Mouse (Mus musculus): ENCODE data around the gene Lgi4.

Gene Lgi4

DNA sequence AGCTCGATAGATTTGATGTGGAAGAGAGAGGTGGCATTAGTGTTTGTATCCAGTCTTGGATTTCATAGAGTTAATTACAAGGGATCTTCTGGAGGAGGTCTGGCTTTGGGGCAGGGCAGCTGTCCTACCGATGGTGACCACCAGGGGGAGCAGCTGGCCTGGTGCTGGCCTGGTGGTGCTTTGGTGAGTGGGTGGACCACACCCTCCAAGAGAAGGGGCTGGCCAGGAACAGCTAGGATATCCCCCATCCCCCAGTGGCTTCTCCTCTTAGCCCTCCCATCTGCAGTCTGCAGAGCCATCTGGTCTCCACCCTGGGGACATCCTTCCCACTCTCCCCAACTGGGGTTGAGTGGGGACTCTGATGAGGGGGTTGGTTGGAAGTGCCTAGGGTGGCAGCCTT, at the start of gene Lgi4:
TSS of gene Lgi4 (plus strand) at position 235 of the 400 bp plus-strand sequence.
- peak; percentile 99 for DNase-seq

DNA sequence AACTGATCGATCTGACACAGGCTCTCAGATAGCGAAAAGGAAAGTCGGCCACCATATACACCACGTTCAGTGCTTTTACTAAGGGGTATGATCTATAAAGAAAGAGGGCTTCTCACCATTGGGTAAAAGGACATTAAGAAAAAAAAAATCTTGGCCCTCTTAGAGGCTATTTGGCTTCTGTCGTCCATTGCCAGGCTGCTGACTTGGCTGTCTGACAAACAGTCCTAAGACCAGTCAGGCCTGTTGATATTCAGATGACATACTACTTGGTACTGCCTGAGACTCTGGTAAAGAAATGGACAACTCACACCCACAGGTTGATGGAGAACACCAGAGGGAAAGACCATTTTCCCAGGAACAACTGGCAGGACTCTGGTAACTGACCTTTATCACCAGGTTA, 46.2 kb upstream of the Lgi4 start:
- no peak for DNase-seq

DNA sequence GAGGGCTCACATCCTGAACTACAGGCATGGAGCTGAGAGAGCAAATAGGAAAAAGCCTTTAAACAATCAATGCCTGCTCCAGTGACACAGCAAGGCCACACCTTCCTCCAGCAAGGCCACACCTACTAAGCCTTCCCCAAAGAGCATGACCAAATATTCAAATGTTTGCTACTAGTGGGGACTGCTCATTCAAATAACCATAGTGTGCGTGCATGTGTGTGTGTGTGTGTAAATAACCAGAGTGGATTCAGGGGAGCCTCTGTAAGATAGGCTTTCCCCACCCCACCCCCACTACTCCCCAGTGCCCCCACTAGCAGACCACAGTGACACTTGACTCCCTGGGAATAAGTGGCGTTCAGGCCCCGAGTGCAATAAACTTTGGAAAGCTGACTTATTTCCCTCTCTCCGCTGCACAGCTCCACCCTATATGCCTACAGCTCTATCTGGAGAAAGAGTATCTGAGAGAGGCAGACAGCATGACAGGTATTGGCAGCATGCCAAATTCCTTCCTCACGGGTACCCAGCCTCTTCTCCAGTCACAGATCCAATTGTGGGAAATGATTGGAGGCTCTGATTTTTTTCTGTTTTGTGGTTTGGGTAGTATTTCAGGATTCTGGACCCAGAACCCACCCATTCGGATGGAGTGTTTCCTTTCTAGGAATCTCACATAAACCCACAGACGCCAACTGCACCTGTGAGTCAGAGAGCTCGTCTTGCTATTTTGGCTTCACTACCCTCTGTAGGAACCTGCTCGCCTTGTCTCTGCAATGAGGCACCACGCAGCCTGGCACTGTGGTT, 41.8 kb upstream of the Lgi4 start:
- DNase-seq, result no peak

DNA sequence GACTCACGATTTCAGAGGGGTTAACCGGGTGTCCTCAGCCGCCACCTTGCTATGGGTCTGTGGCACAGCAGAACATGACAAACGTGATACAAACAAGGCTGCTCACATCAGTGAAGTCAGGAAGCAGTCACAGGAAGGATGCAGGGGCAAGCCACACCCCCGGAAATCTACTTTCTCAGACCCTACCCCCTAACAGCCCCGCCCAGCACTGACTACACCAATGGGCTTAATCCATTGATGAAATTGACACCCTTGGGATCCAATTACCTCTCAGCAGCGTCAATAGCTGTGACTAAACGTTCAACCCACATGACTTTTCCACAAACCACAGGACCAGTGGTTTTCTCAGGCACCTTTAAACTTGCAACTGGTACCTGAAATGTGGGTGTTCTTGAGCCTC, 30.5 kb upstream of the Lgi4 start:
- DNase-seq, result no peak

DNA sequence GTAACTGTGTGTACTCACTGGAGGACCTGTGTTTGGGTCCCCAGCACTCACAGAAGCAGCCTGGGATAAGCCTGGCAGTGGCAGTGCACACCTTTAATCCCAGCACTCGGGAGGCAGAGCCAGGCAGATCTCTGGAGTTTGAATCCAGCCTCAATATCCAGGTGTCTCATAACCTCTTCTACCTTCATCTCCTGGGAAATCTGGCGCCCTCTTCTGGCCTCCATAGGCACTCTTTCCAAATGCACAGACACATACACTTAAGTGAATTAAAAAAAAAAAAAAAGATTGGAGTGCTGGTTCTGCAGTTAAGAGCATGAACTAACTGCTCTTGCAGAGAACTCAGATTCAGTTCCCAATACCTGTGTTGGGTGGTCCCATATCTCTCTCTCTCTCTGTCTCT, 28.4 kb upstream of the Lgi4 start:
- DNase-seq, result no peak

DNA sequence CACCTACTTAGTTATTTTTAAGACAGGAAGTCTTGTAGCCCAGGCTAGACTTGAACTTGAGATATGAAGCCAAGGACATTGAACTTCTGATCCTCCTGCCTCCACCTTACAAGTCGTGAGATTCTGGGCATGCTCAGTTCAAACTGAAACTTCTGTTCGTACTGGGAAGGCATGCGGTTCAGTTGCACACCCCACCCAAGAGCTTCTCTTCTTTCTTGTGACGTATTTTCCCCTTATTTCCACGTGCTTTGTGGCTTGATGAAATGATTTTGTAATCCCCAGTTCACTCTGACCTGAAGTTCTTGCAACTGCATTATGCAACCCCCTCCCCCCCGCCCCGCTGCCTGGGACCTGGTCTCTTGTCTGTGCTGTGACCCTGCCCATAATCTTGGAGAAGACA, 27.4 kb upstream of the Lgi4 start:
- DNase-seq, result no peak

DNA sequence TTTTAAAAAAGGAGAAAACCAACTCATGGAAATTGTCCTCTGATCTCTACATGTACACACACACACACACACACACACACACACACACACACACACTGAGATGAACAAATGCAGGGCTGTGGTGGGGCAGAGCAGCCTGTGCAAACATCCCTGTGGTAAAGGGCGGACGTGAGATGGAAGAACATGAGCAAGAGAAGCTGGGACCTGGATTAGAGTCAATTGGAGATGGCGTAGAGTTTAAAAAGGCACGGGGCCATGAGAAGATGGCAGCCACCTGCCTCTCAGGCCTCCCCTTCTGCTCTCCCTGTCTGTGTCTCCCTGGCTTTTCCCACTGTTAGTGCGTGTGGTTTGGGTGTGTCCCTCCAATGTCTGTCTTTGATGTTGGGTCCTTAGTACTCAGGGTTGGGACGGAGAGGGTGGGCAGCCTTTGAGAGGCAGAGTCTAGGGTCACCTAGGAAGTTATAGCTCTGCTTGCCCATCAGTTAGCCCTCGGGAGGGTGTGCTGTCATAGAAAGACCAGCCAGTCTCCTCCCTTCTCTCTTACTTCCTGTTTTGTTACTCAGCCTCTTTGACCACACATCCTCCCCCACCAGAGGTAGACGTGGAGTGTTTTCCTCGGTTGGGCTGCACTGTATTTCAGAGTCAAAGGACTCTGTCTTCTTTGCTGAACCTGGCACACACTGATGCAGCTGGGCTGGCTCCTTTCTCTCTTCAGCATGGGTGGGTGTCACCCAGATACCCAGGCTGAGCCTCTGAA, 25.6 kb upstream of the Lgi4 start:
- peak; percentile 95 for DNase-seq

DNA sequence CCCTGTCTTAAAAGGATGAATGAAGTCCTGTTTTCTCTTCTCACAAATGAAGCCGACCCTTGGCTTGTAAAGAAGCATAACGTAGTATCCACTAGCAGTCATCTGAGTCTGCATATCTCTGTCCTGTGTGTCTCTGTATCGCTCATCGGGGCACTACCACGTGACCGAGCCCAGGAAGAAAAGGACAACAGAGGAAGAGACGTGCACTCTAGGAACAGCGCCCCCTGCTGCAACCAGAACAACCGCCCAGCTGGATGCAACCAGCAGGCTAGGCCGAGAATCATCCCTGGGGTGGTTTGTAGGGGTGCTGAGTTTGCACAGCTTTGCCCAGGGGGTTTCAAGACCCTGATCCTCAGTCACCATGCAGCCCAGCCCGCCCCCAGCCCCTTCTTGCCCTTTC, 24.4 kb upstream of the Lgi4 start:
- peak; percentile 90 for DNase-seq

DNA sequence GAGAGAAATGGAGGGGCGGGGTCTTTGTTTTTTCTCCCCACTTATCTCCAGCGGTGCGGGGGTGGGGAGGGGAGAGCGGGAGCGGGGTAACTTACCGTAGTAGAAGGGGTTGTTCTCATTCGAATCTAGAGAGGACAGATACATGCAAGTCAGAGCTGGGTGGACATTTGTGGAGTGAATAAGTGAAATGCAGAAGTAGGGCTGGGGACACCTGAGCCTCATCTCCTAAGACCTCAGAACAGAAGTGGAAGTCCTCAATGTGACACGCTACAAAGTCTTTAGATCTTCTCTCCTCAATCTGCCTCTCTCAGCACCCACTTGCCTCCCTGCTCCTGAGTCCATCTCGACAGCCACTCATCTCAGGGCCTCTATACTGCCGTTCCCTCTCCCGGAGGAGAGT, 23.9 kb upstream of the Lgi4 start:
- DNase-seq, result no peak

DNA sequence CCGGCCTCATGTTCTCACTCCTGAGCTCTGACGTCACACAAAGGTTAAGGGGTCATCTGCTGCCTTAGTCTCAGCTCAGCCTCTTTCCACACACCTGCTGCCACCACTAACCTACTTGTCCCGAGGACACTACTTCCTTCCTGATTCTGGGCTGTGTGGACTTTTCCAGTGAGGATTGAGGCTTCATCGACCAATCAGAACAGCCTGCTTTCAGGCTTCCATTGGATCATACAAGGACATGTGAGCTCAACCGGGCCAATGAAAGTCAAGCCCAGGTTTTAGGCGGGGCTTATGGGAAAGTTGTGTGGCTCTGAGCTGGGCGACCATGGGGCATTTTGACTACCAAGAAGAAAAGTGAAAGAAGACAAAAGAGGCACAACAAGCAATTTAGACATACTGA, 22.2 kb upstream of the Lgi4 start:
- no peak for DNase-seq

DNA sequence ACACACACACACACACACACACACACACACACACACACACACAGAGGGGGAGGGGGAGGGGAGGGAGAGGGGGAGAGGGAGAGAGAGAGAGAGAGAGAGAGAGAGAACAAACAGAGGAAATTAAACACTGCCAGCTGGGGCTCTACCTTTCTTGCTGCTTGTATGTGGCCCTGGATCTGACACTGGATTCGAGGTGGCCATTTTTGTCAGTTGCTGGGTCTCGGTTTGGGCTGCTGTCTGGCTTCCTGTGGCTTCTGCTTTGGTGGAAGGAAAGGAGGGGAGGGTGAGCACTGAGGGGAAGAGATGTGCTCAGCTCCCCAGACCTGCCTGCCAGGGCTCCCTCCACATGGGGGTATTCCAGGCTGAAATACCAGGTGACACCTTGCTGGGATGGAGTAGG, 21.5 kb upstream of the Lgi4 start:
- no peak for DNase-seq

DNA sequence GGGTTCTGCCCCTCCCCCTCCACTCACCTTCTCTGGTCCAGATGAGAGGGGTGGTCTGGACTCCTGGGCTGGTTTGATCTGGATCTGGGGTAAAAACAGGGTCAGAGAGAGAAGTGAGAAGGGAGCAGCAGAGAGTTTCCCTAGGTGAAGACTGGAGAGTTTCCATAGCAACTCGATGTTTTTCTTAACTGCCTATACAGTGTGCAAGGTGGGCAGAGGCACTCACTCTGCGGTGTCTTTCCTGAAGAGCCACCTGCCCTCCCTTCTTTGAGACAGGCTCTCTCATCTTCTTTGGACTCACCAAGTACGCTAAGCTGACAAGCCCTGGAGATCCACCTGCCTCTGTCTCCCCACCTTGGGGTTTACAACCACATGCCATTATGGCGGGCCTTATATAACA, 20.1 kb upstream of the Lgi4 start:
- DNase-seq, result no peak

DNA sequence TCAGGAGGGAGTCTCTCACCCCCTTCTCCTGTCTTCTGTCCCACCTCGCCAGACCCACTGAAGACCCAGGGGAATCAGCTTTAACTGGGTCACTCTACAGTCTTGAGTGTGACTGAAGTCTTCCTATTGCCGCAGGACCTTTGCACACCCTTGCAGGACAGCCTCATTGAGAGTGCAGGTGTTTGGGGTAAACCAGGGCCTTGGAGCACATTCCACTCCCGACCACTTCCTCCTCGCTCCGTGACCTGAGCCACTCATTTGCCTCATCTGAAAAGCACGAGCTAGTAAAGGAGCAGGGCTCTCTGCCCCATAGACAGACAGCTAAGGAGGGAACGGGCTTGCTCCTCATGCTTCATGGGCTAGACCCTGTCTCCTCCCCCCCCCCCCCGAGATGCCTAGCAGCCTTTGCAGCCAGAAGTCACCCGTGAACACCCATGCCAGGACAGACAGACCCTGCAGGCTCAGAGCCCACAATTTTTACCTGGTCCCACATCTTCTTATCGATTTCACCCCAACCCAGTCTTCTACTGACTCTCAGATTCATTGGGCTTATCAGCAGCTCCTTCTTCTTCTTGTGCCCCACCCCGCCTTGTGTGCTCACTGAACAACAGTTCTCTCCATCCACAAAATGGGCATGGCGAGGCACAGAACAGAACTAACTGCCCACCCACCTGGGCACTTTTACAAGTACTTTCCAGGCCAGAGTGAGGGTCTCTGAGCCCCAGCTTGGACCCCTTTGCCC, 18.7 kb upstream of the Lgi4 start:
- DNase-seq, result no peak

DNA sequence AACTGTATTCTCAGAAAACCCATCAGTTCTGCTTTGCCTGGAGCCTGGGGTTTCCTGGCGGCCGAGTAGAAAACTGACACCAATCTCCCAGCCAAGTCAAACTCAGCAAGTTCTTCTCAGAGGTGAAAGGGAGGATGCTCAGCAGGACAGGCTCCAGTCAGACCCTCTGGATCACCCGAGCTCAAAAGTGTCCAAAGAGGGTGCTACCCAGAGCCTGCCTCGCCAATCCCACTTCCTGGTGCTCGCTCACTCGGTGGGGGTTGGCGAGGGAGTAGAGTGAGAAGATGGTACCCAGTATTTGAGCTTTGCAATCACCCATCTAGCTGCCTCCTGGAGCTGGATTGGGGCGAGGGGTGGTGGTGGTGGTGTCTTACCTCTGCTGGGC, 18.1 kb upstream of the Lgi4 start:
- peak; percentile 92 for DNase-seq

DNA sequence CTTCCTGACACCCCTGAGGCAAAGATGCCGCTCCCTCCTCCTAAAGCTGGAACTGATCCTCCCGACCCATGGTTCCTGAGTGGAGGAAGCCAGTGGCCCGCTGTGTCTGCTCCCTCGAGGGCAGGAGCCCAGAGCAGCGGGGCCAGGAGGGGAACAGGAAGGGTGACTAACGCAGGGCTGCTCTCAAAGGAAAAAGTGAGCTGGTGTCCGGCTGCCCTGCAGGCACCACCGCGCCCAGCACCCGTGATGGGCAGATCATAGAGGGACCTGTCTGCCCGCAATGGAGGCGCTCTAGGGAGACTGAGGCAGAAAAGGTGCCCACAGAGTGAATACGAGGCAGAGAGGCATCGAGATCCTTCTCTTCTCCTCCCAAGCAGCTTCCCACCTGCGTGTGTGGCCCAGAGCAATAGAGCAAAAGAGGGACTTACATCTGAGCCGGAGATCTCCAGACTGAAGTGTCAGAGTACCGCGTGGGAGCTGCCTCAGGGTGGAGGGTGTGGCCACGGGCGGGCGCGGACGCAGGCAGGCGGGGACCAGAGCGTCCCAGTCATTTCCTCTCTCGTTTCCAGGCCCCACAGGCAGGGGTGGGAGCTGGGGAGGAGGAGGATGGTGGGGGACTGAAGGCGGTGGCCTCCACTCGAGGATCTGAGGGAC, 17.4 kb upstream of the Lgi4 start:
- peak; percentile 99 for DNase-seq

DNA sequence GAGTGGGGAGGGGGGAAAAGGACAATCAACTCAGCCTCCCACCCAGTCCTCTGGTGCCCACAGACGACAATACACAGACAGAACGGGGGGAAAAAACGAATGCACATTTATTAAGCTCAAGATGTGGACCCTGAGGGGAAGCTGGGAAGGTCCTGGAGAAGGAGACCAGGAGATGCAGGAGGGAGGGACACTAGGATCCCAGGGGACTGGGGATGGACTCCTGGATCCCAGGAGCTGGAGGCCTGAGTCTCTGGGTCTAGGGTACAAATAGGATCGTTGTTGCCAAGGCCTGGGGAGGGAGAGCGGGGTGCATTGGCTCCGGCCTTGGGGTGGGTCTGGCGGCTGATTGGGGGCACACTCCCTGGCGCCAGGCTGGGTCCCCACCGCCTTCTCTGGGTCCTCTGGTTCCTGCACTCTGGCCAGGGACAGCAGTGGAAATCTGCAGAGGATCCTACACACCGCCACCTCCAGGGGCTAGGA, 16.7 kb upstream of the Lgi4 start, which contains the start of gene Fxyd5:
TSS of gene Fxyd5 (minus strand) at position 51 of the 480 bp plus-strand sequence.
- peak; percentile 95 for DNase-seq

DNA sequence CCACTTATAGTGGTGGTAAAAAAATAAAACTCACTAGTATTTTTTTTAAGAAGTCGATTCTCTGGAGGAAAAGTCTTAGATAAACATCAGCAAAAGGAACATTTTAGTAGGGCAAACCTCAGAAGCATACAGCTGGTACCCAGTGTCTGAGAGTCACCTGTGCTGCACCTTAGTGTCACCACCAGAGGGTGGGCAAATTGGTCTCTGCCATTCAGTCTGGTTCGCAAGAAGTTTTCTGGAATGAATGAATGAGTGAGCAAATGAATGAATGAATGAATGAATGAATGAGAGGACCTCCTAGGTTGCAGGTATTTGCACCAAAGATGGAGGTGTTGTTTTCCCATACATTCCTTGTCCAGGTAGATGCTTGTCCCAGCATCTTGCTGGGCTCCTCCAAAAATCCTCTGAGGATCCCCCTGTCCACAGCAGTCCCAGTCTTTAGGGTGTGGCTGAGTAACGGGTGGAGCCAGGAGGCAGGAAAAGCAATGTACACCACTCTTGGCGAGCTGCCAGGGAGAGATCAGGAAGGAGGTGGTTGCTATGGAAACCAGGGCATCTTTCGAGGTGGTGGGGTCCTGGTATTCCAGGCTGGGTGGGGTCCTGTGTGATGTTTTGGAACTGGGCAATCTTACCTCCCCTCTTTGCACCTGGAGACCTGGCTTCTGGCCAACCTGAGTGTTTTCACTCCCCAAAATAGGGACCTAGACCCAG, 9.9 kb upstream of the Lgi4 start:
- DNase-seq, result peak; percentile 92

DNA sequence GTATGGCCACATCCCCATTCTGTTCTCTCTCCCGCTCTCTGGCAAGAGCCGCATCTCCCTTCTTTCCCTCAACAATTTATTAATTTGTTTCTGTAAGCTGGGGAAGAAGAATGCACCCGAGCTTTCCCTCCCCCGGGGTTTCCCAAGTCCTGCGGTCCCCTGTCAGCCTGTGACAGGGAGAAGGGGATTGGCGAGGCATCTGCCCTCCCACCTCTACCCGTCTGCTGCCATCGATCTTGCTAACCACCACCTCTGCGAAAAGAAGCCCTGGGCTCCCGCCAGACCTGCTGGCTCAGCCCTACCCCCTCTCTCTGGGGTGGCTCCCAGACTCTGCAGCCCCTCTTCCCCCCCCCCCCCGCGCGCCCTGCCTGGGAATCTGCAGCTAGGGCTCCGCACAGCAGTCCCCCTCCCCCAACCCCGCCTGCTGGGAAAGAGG, 9.3 kb upstream of the Lgi4 start:
- DNase-seq, result no peak

DNA sequence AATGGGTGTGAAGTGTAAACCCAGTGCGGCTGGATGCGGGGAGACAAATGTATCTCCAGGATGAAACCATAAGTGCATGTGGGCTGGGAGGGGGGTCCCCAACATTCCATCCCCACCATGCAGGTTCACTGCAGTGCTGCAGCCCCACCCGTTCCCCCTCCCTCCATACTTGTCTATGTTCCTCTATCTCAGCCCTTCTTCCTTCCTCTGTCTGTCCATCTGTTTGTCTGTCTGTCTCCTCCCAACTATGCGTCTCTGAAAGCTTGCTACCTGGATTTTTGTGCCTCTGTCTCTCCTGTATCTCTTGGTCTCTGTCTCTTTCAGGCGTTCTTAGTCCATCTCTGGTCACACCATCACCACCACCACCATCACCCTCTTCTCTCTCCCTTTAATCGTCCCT, 8.7 kb upstream of the Lgi4 start:
- DNase-seq, result no peak

DNA sequence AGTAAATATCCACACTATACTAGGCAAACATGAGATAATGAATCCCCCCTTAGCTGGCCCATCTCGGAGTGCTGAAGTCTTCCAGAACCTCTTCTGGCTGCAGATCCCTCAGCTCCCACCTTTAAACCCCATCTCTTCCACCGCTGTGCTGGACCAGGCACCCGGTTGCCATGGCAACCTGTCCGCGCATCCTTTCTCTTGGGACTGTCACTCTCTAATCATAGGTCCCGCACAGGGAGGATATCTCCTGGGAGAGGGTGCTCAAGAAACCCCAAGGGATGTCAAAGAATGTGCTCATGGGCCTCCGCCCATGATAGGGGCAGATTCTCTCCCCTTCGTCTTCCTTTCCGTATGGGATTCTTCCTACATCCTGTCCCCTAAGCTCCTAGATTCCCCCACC, 8.2 kb upstream of the Lgi4 start:
- peak; percentile 91 for DNase-seq

DNA sequence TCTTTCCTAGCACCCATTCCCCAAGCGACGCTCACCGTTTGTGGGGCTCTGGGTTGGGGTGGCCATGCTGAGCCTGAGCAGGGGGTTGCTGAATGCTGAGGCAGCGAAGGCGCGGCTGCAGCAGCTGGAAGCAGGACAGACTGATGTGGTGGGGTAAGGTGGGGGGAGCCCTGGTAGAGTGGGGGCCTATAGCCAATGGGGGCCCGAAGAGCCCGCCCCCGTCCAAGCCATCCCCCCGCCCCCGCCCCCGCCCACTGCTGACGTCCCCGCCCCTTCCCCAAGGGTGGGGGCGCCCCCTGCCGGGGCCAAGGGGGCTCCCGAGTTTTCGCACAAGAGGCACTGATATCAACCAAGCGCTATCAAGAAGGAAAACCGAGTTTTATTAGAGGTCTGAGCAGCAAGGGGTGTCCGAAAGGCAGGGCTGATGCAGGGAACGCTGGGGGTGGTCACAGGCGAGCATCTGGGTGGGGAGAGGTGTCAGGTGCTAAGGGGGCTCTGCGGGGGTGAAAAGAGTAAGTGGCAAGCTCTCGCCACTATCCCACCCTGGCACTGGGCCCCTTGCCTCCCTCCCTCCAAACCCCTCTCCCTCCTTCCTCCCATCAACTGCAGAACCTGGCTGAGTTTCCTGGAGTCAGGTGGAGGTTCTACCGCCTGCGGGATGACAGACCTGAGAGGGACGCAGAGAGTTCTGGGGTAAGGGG, 7.7 kb upstream of the Lgi4 start, which contains the start of gene Fxyd7:
TSS of gene Fxyd7 (minus strand) at position 147 of the 701 bp plus-strand sequence.
- peak; percentile 92 for DNase-seq

DNA sequence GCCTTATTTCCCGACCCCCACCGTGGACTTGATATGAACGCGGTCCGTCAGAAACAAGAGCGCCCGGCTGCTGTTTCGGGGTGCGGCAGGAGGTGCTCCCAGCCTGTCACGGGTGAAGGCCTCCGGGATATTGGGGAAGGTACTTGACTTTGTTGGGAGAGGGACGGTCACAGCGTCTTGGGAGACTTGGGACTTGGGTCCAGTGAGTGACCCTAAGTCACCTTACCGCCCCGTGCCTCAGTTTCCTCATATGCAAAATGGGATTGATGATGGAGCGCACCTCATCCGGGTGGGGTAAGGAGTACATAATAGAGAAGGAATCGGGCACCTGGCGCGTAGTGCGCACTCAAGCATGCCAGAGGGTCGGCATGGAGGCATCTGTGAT, 6.9 kb upstream of the Lgi4 start:
- peak; percentile 91 for DNase-seq
